Mouse (Mus musculus): ENCODE results near the gene Ctf2.

DNA sequence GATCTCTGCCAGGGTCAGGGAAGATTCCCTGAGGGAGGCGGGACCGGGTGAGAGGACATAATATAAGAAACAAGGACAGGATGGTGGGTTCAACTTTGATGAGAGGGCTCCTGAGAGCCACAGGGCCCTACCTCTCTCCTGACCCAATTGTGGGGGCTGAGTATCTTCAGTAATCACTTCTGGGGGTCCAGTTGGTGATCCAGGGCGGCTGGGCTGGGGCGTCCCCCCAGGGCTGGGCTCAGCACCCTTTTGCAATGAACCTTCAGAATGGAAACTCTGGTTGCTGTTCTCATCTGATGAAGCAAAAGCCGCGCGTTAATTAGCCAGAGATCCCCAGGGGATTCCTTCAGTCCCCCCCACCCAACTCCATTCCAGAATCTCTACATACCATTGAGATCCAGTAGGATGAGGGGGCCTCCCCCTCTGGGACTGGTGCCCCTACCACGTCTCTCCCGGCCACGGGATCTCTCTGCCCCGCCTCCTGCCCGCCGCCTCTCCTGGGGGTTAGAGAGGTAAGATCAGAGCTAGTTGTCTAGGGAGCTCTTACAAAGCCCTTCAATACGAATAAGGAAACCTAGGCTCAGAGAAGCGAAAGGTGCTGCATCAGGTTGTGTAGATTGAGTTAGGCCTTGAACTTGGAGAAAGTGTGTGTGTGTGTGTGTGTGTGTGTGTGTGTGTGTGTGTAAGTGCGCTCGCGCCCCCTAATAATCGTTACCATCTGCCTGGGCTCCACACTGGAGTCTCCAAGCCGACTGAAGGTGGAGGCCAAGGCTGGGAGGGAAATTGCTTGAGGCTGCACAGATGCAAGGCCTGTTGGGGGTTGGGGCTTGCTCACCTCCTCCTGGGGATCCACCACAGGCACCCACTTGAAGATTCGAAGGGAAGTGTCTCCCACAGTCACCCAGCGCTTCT lies 24.7 kb downstream of the Ctf2 start:
- TF ChIP-seq CTCF (conservative IDR thresholded peaks at IDR 0.05; ENCODE audit: insufficient read depth, insufficient read length, low read depth, low read length) (no peak), POLR2A (IDR thresholded peaks at IDR 0.05; ENCODE audit: low read depth, low read length) (no peak)

Data from kidney, adult 2 months (tissue).